Mouse (Mus musculus) T-helper 17 cell (primary cell): ENCODE measurements around the gene Pck1.

Experiments used
- in situ Hi-C, 2 experiments: fragments of 300-600 bp; cut with MboI, MseI; formaldehyde crosslinking; loops; 1 replicate in 1 of 2; 2 replicates in 1 of 2; pipeline ENCODE4 v1.15.1; 2025; ENCODE audit warnings: high pct_unique_total_duplicates in 2 of 2

Pck1 gene

GRCm38 (mm10) chr2:173171470-173171869 is 18.6 kb downstream of the Pck1 start:
- in situ Hi-C loops = loop anchor here in 1 of 2 experiments (10.0 kb wide), 1 partner anchor 1457 kb away; no protein-coding TSS in a partner anchor

GRCm38 (mm10) chr2:173171956-173172355 is 19.1 kb downstream of the Pck1 start:
- in situ Hi-C loops = loop anchor here in 1 of 2 experiments (10.0 kb wide), 1 partner anchor 1457 kb away; no protein-coding TSS in a partner anchor

GRCm38 (mm10) chr2:173172386-173172785 is 19.5 kb downstream of the Pck1 start:
- in situ Hi-C loops = loop anchor here in 1 of 2 experiments (10.0 kb wide), 1 partner anchor 1458 kb away; no protein-coding TSS in a partner anchor

GRCm38 (mm10) chr2:173173008-173173407 is 20.2 kb downstream of the Pck1 start:
- in situ Hi-C loops = loop anchor here in 1 of 2 experiments (10.0 kb wide), 1 partner anchor 1458 kb away; no protein-coding TSS in a partner anchor

DNA sequence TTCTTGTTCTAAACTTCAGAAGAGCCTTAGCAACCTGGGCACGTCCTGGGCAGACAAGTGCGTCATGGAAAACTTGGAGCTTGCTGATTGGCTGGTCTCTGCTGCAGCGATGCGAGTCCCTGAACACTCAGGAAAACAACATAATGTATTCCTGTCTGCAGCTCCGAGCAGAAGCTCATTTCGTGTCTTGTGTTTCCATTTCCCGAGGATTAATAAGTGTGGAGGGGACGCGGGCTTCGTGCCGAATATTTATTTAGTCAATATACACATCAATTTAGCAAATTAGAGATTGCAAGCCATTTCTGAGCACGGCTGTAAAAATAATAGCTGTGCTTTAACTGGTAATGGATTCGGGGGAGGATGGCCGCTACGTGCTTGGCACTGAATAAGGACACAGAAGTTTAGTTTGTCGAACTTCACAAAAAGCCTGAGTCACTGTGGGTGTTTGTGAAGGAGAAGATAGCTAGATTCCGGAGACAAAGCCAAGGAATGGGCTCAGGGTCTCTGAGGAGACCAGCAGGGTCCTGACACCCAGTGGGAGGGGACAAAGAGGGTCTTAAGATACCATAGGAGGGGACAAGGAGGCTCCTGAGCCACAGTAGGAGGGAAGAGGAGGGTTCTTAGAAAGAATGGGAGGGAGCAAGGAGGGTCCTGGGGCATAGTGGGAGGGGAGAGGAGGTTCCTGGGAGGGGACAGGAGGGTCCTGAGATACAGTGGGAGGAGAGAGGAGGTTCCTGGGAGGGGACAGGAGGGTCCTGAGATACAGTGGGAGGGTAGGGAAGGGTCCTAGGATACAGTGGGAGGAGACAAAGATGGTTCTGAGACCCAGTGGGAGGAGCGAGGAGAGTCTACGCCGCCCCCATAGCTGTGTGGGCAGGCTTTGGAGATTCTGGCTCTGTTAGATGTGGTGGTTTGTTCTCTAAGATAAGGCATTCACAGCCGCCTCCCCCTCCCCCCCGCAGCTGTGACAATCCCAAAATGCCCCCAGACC is 21.0 kb downstream of the Pck1 start:
- in situ Hi-C loops = loop anchor here in 1 of 2 experiments (10.0 kb wide), 1 partner anchor 1459 kb away; no protein-coding TSS in a partner anchor

- in situ Hi-C loops = loop anchor here in 1 of 2 experiments (10.0 kb wide), 1 partner anchor 1460 kb away; no protein-coding TSS in a partner anchor
Observed at GRCm38 (mm10) chr2:173174569-173174968, 21.7 kb downstream of the Pck1 start.

GRCm38 (mm10) chr2:173175703-173176102 is 22.9 kb downstream of the Pck1 start:
- in situ Hi-C loops = loop anchor here (5.0 to 10.0 kb wide), 2 partner anchors 372 to 1461 kb away; no protein-coding TSS in a partner anchor

GRCm38 (mm10) chr2:173177481-173177880 is 24.6 kb downstream of the Pck1 start:
- in situ Hi-C loops = loop anchor here (5.0 to 10.0 kb wide), 2 partner anchors 370 to 1463 kb away; no protein-coding TSS in a partner anchor

DNA sequence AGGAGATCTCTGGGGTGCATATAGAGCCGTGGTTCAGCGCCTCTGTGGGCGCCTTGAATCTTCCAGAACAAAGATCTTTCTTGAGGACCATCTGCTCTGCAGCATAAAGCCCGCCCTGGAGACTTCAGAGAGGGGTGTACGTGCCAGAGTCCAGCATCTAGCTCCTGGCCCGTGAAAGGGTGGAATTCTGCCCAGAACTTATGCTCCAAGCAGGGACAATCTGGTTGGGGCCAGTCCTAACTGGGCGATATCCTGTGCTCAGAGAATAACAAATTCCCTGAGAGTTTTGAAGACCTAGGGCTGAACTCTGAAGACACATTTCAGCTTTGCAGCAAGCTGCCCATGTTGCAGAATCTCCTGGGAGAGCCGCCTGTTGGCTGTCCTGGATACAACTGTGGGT is 25.1 kb downstream of the Pck1 start:
- in situ Hi-C loops = loop anchor here (5.0 to 10.0 kb wide), 2 partner anchors 369 to 1463 kb away; no protein-coding TSS in a partner anchor

DNA sequence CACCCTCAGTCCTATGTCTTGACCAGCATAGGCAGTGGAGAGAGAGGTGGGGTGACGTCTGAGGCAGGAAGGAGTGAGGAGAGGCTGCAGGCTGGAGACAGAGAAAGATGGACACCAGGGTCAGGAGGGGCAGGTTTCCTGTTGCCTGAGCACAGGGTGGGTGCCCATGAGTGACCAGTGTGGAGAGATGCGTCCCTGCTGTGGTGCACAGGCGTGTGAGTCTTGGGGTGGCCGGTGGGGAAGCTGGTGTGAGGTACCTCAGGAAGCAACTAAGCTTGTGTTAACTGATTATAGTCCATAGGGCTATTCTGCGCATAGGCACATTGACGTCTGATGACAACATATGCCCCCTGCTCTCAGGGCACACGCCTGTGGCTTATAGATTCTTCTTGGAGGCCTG is 26.2 kb downstream of the Pck1 start:
- in situ Hi-C loops = loop anchor here (5.0 to 10.0 kb wide), 2 partner anchors 368 to 1464 kb away; no protein-coding TSS in a partner anchor

GRCm38 (mm10) chr2:173180026-173180425 is 27.2 kb downstream of the Pck1 start:
- in situ Hi-C loops = loop anchor here (5.0 kb wide), 2 partner anchors 73 to 367 kb away; no protein-coding TSS in a partner anchor

DNA sequence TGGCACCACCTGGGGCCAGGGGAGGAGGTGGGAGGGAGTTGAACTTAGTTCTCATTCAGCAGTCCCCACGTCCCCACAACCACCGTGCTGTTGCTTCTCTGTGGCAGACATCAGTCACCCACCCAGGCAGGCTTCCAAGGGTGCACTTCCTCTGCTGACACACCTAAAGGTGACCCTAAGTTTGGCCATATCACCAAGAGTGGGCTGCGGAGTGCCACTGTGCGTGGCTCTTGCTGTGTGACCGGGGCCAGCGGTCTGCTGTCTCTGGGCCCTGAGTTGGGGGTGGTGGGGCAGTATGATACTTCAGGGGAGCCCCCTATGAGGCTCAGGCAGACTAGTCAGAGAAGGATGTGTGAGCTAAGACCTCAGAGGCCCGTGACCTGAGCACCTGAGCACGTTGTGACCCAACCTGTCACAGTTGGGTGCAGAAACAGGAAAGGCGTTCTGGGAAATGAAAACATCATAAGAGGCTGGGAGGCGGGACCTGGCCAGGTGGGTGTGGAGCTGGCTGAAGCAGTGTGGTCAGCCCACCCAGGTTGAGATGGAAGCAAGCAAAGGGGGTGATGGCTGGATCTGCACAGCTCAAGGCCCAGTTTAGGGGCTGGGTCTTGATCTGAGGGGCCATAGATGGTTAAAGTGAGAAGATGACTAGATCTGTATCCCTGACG is 28.0 kb downstream of the Pck1 start:
- in situ Hi-C loops = loop anchor here (5.0 kb wide), 2 partner anchors 74 to 366 kb away; no protein-coding TSS in a partner anchor

- in situ Hi-C loops = loop anchor here (5.0 kb wide), 2 partner anchors 74 to 366 kb away; no protein-coding TSS in a partner anchor
Observed at GRCm38 (mm10) chr2:173181486-173181885, 28.6 kb downstream of the Pck1 start.

GRCm38 (mm10) chr2:173181901-173182300 is 29.1 kb downstream of the Pck1 start:
- in situ Hi-C loops = loop anchor here (5.0 kb wide), 2 partner anchors 75 to 365 kb away; no protein-coding TSS in a partner anchor

- in situ Hi-C loops = loop anchor here (5.0 kb wide), 2 partner anchors 75 to 365 kb away; no protein-coding TSS in a partner anchor
Observed at GRCm38 (mm10) chr2:173182796-173183195, 29.9 kb downstream of the Pck1 start.

GRCm38 (mm10) chr2:173183311-173183710 is 30.5 kb downstream of the Pck1 start:
- in situ Hi-C loops = loop anchor here (5.0 kb wide), 2 partner anchors 76 to 364 kb away; no protein-coding TSS in a partner anchor

DNA sequence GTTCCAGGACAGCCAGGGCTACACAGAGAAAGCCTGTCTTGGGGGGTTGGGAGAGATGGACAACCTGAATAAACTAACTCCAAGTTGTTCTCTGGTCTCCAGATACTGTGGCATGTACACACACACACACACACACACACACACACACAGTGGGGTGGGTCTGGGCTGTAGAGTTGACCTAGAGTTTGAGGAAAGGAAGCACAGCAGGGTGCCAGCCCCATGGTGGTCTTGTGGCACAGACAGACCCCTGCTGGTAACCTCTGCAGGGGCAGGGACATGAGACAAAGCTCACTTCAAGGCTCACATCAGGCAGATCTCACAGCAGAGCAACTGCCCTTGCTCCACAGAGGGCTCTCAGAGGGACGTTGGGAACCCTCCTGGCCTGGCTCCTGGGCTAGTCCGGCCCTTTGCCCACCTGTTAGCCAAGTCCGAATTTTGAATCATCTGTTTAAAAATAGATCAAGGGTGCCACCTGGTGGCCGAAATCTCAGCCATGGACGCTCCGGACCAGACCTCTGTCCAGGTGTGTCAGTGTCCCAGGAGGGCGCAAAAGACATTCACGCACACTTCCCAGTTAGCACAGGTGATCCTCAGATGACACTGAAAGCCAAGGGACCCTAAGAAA is 31.1 kb downstream of the Pck1 start:
- in situ Hi-C loops = loop anchor here (5.0 kb wide), 2 partner anchors 77 to 363 kb away; no protein-coding TSS in a partner anchor

DNA sequence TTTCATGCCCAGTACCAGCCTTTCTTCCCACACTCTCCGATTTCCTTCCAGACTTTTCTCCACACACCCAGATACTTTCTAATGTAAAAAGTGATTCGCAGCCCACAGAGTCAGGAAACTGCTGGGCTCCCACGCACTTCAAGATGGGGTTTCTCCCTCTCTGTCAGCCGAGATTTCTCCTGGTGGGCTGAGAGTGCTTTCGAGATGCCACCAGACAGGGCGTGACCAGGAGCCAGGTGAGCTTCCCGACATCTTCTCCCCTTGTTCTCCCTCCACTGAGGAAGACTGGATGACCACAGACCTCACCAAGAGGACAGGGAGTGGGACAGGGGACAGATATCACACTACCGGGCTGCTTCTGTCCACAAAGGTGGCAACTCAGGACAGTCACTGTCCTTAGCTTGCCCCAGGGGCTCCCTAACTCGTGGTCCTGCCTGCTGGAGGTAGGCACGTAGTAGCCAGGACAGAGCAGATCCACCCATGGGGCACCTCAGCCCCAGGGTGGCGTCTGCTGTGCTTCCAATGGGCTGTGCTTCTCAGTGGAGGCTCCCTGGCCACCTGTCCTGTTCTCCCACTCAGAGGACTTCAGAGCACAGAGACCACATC is 31.7 kb downstream of the Pck1 start:
- in situ Hi-C loops = loop anchor here (5.0 kb wide), 3 partner anchors 48 to 363 kb away; no protein-coding TSS in a partner anchor

GRCm38 (mm10) chr2:173185282-173185681 is 32.4 kb downstream of the Pck1 start:
- in situ Hi-C loops = loop anchor here in 1 of 2 experiments (5.0 kb wide), 1 partner anchor 47 kb away; no protein-coding TSS in a partner anchor
